Mouse (Mus musculus): ENCODE data around the gene Dicer1.

- no peak for TF ChIP-seq EP300 (optimal IDR thresholded peaks at IDR 0.05)
- TF ChIP-seq CTCF (IDR thresholded peaks at IDR 0.05; ENCODE audit: low read depth), result no peak
These were observed 20.0 kb downstream of the Dicer1 start for GRCm38 (mm10) chr12:104731782-104732181.

All from stomach, postnatal 0 days (tissue).